Mouse (Mus musculus): ENCODE results near the gene Astl. TPM values are rescaled to one million over a fixed set of nuclear protein-coding genes. Genes with fewer than 3 reads are reported as not detected.

Gene Astl
- polyA plus RNA-seq, 1 experiment from 2014 or later: not detected

GRCm38 (mm10) chr2:127387521-127387920 is 49.1 kb downstream of the Astl start:
- 60% methylated on average over 2 of the region's 2 CpGs for WGBS
- Histone ChIP-seq H3K4me1 (no peaks in the 10 kb centered on the region), H3K4me3 (replicated peaks) (no peak overlapping the region), H3K27me3 (no peaks in the 10 kb centered on the region), H3K9me3 (replicated peaks) (no peaks in the 10 kb centered on the region), H3K36me3 (no peaks in the 10 kb centered on the region), H3K4me2 (replicated peaks) (no peak overlapping the region), H3K9ac (no peak overlapping the region), H3K27ac (replicated peaks) (no peak overlapping the region)
- ATAC-seq (ENCODE audit: insufficient number of reproducible peaks, low FRiP score, low TSS enrichment, low read depth): no peak

GRCm38 (mm10) chr2:127390352-127390751 is 51.9 kb downstream of the Astl start:
- no peaks in the 10 kb centered on the region for H3K36me3 ChIP-seq
- no peak for ATAC-seq (ENCODE audit: insufficient number of reproducible peaks, low FRiP score, low TSS enrichment, low read depth)
- H3K9me3 ChIP-seq (replicated peaks): no peaks in the 10 kb centered on the region
- H3K27ac ChIP-seq (replicated peaks): no peak overlapping the region
- H3K4me3 ChIP-seq (replicated peaks): no peak overlapping the region
- no peak overlapping the region for H3K4me2 ChIP-seq (replicated peaks)
- WGBS: 73% methylated on average over 3 of the region's 3 CpGs
- no peaks in the 10 kb centered on the region for H3K4me1 ChIP-seq
- H3K27me3 ChIP-seq: no peaks in the 10 kb centered on the region
- no peak overlapping the region for H3K9ac ChIP-seq

- Histone ChIP-seq H3K9ac (no peak overlapping the region), H3K4me1 (no peaks in the 10 kb centered on the region), H3K27me3 (no peaks in the 10 kb centered on the region), H3K27ac (replicated peaks) (no peak overlapping the region), H3K4me3 (replicated peaks) (no peak overlapping the region), H3K4me2 (replicated peaks) (no peak overlapping the region), H3K9me3 (replicated peaks) (no peaks in the 10 kb centered on the region), H3K36me3 (no peaks in the 10 kb centered on the region)
- ATAC-seq (ENCODE audit: insufficient number of reproducible peaks, low FRiP score, low TSS enrichment, low read depth): no peak
- WGBS: 55% methylated on average over 4 of the region's 4 CpGs
Observed at GRCm38 (mm10) chr2:127390846-127391245, 52.4 kb downstream of the Astl start.

GRCm38 (mm10) chr2:127391323-127391722 is 52.9 kb downstream of the Astl start:
- no peak overlapping the region for H3K9ac ChIP-seq
- H3K4me2 ChIP-seq (replicated peaks): no peak overlapping the region
- 67% methylated on average over 3 of the region's 3 CpGs for WGBS
- no peak for ATAC-seq (ENCODE audit: insufficient number of reproducible peaks, low FRiP score, low TSS enrichment, low read depth)
- H3K4me3 ChIP-seq (replicated peaks): no peak overlapping the region
- H3K4me1 ChIP-seq: no peaks in the 10 kb centered on the region
- H3K9me3 ChIP-seq (replicated peaks): no peaks in the 10 kb centered on the region
- H3K27me3 ChIP-seq: no peaks in the 10 kb centered on the region
- no peak overlapping the region for H3K27ac ChIP-seq (replicated peaks)
- no peaks in the 10 kb centered on the region for H3K36me3 ChIP-seq

- 78% methylated on average over 5 of the region's 5 CpGs for WGBS
Observed at GRCm38 (mm10) chr2:127394606-127395161, 56.2 kb downstream of the Astl start.

GRCm38 (mm10) chr2:127398738-127399137 is 60.3 kb downstream of the Astl start:
- Histone ChIP-seq H3K27me3 (no peaks in the 10 kb centered on the region), H3K9ac (no peak overlapping the region), H3K4me2 (replicated peaks) (no peak overlapping the region), H3K4me1 (no peaks in the 10 kb centered on the region), H3K9me3 (replicated peaks) (no peaks in the 10 kb centered on the region), H3K27ac (replicated peaks) (no peak overlapping the region), H3K36me3 (no peaks in the 10 kb centered on the region), H3K4me3 (replicated peaks) (no peak overlapping the region)
- ATAC-seq (ENCODE audit: insufficient number of reproducible peaks, low FRiP score, low TSS enrichment, low read depth): no peak
- WGBS: 92% methylated on average over 7 of the region's 7 CpGs

More at GRCm38 (mm10) chr2:127394606-127395161, 56.2 kb downstream of the Astl start:
- Histone ChIP-seq H3K36me3 (no peaks in the 10 kb centered on the region), H3K4me2 (replicated peaks) (no peak overlapping the region), H3K27ac (replicated peaks) (no peak overlapping the region), H3K9me3 (replicated peaks) (no peaks in the 10 kb centered on the region), H3K9ac (no peak overlapping the region), H3K27me3 (no peaks in the 10 kb centered on the region), H3K4me1 (no peaks in the 10 kb centered on the region), H3K4me3 (replicated peaks) (no peak overlapping the region)
- no peak for ATAC-seq (ENCODE audit: insufficient number of reproducible peaks, low FRiP score, low TSS enrichment, low read depth)

Other genes with a start within 250 kb of the Astl start
- gene Ncaph, start 204.7 kb upstream of the Astl start, polyA plus RNA-seq (2015; fragmentation: Nextera tagmentation; extraction: Ambion mirVana): 60.2 and 62.2 TPM in 2 replicates
- 27.2 and 27.4 TPM in 2 replicates for gene Itpripl1, start 195.2 kb upstream of the Astl start, polyA plus RNA-seq (2015; fragmentation: Nextera tagmentation; extraction: Ambion mirVana)
- gene 1810024B03Rik, start 130.4 kb upstream of the Astl start, polyA plus RNA-seq (2015; fragmentation: Nextera tagmentation; extraction: Ambion mirVana): 1.9 and 2.3 TPM in 2 replicates
- 48.1 and 50.0 TPM in 2 replicates for gene Snrnp200, start 130.3 kb upstream of the Astl start, polyA plus RNA-seq (2015; fragmentation: Nextera tagmentation; extraction: Ambion mirVana)
- gene Ciao1, start 90.8 kb upstream of the Astl start, polyA plus RNA-seq (2015; fragmentation: Nextera tagmentation; extraction: Ambion mirVana): 65.7 and 73.8 TPM in 2 replicates
- 30.3 and 30.9 TPM in 2 replicates for gene Tmem127, start 90.7 kb upstream of the Astl start, polyA plus RNA-seq (2015; fragmentation: Nextera tagmentation; extraction: Ambion mirVana)
- 63.5 and 67.6 TPM in 2 replicates for gene Stard7, start 68.4 kb upstream of the Astl start, polyA plus RNA-seq (2015; fragmentation: Nextera tagmentation; extraction: Ambion mirVana)
- 9.1 and 10.6 TPM in 2 replicates for gene Dusp2, start 2.5 kb upstream of the Astl start, polyA plus RNA-seq (2015; fragmentation: Nextera tagmentation; extraction: Ambion mirVana)
- 0.30 and 0.33 TPM in 2 replicates for gene Adra2b, start 24.6 kb downstream of the Astl start, polyA plus RNA-seq (2015; fragmentation: Nextera tagmentation; extraction: Ambion mirVana)
- gene Gpat2, start 86.6 kb downstream of the Astl start, polyA plus RNA-seq (2015; fragmentation: Nextera tagmentation; extraction: Ambion mirVana): 0.49 and 0.71 TPM in 2 replicates
- 24.4 and 25.3 TPM in 2 replicates for gene Fahd2a, start 105.9 kb downstream of the Astl start, polyA plus RNA-seq (2015; fragmentation: Nextera tagmentation; extraction: Ambion mirVana)
- 2.8 and 4.8 TPM in 2 replicates for gene Kcnip3, start 183.5 kb downstream of the Astl start, polyA plus RNA-seq (2015; fragmentation: Nextera tagmentation; extraction: Ambion mirVana)
- 8.9 and 11.2 TPM in 2 replicates for gene Prom2, start 202.8 kb downstream of the Astl start, polyA plus RNA-seq (2015; fragmentation: Nextera tagmentation; extraction: Ambion mirVana)
- gene Zfp661, start 248.5 kb downstream of the Astl start, polyA plus RNA-seq (2015; fragmentation: Nextera tagmentation; extraction: Ambion mirVana): 4.7 and 5.8 TPM in 2 replicates
- gene Mrps5, start 248.6 kb downstream of the Astl start, polyA plus RNA-seq (2015; fragmentation: Nextera tagmentation; extraction: Ambion mirVana): 113 and 124 TPM in 2 replicates

Measured in embryonic facial prominence, embryonic 15.5 days (tissue).